Mouse (Mus musculus) forelimb bud, embryonic 11.5 days (tissue): Measurements from ENCODE around the gene Slc2a9.

Experiments used
- DNase-seq: peaks from one replicate; pipeline ENCODE4 v3.0.0-alpha.2; 2012; ENCODE audit warnings: low read depth, low spot score

Slc2a9 gene

GRCm38 (mm10) chr5:38372369-38372768 lies 130.6 kb downstream of the Slc2a9 start:
- DNase-seq: peak; percentile 36

GRCm38 (mm10) chr5:38371308-38371707 lies 131.6 kb downstream of the Slc2a9 start:
- no peak for DNase-seq

GRCm38 (mm10) chr5:38366650-38367470 lies 136.1 kb downstream of the Slc2a9 start:
- peak; percentile 10 for DNase-seq

GRCm38 (mm10) chr5:38365521-38365920 lies 137.4 kb downstream of the Slc2a9 start:
- DNase-seq: no peak

GRCm38 (mm10) chr5:38364396-38364795 lies 138.5 kb downstream of the Slc2a9 start:
- DNase-seq: no peak

GRCm38 (mm10) chr5:38359716-38360115 lies 143.2 kb downstream of the Slc2a9 start:
- no peak for DNase-seq

- DNase-seq: no peak
Measured at GRCm38 (mm10) chr5:38356927-38357326, 146.0 kb downstream of the Slc2a9 start.

GRCm38 (mm10) chr5:38350351-38350929 lies 152.5 kb downstream of the Slc2a9 start:
- peak; percentile 18 for DNase-seq

GRCm38 (mm10) chr5:38346646-38347432 lies 156.1 kb downstream of the Slc2a9 start:
- peak; percentile 67 for DNase-seq

GRCm38 (mm10) chr5:38343101-38343500 lies 159.8 kb downstream of the Slc2a9 start:
- no peak for DNase-seq

- DNase-seq: no peak
Measured at GRCm38 (mm10) chr5:38334582-38334981, 168.4 kb downstream of the Slc2a9 start.

- no peak for DNase-seq
Measured at GRCm38 (mm10) chr5:38333381-38333780, 169.6 kb downstream of the Slc2a9 start.

GRCm38 (mm10) chr5:38318966-38319786 lies 183.8 kb downstream of the Slc2a9 start, which contains the start of gene Drd5:
Drd5 (plus strand) TSS chr5:38319367.
- no peak for DNase-seq

GRCm38 (mm10) chr5:38309795-38310194 lies 193.1 kb downstream of the Slc2a9 start:
- DNase-seq: no peak

GRCm38 (mm10) chr5:38308873-38309272 lies 194.1 kb downstream of the Slc2a9 start:
- peak; percentile 47 for DNase-seq

GRCm38 (mm10) chr5:38307255-38308101 lies 195.5 kb downstream of the Slc2a9 start:
- DNase-seq: peak; percentile 90

GRCm38 (mm10) chr5:38305241-38305640 lies 197.7 kb downstream of the Slc2a9 start:
- no peak for DNase-seq

GRCm38 (mm10) chr5:38302651-38303050 lies 200.3 kb downstream of the Slc2a9 start:
- DNase-seq: no peak

- no peak for DNase-seq
Measured at GRCm38 (mm10) chr5:38301761-38302411, 201.1 kb downstream of the Slc2a9 start.
